Mouse (Mus musculus) megakaryocyte, embryonic 14.5 days (primary cell): ENCODE data around the gene Capza2.

ENCODE experiments used
- FLI1 ChIP-seq: IDR thresholded peaks from 2 replicates; pipeline ENCODE4 v1.6.1; 2012; ENCODE audit warnings: low read length, inconsistent platforms, mixed read lengths
- GATA1 ChIP-seq: IDR thresholded peaks from 3 replicates; pipeline ENCODE4 v1.6.1; 2012; ENCODE audit warnings: mixed read lengths, low read length, inconsistent platforms, borderline replicate concordance

DNA sequence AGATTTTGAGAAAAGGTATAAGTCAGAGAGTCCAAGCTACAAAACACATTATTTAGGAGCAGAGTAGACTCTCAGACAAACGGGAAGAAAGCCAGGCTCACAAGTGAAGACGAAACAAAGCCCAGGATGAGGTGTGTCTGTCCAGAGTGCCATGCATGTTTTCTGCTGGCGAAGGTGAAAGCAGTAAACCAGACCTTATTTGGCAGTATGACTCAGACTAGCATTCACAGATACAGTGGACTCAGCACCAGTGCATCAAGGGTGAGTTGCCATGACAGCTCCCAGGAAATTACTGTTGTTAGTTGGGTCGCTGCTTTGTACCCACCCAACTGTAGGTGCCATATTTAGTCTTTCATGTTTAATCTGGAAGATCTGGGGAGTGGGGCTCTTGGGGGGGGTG, 23.4 kb upstream of the Capza2 start:
- TF ChIP-seq GATA1 (no peak), FLI1 (no peak)
